Mouse (Mus musculus): ENCODE results near the gene Sf3b2. TPM values are rescaled to one million over a fixed set of nuclear protein-coding genes. Genes with fewer than 3 reads are reported as not detected.

Sf3b2 gene
- 307 to 329 TPM (median 311 TPM) in 4 replicates for total RNA-seq (2023)

GRCm38 (mm10) chr19:5294972-5295735, at the start of gene Sf3b2:
Gene Sf3b2 (minus strand): TSS chr19:5295455.

GRCm38 (mm10) chr19:5335441-5335840, 40.2 kb upstream of the Sf3b2 start, which contains the start of gene Catsper1:
Gene Catsper1 (plus strand): TSS chr19:5335741.

GRCm38 (mm10) chr19:5297903-5298800, 2.9 kb upstream of the Sf3b2 start, which contains the start of gene Gal3st3:
Gene Gal3st3 (plus strand): TSS chr19:5298331.

GRCm38 (mm10) chr19:5272801-5273733, 22.2 kb downstream of the Sf3b2 start, which contains the start of gene Pacs1:
Gene Pacs1 (minus strand): TSS chr19:5273119.

Other genes starting within 250 kb of the Sf3b2 start
- gene Rin1, start 245.0 kb downstream of the Sf3b2 start, total RNA-seq (2023), result 3.0 to 3.9 TPM (median 3.3 TPM) in 4 replicates
- not detected in 4 replicates for gene Cd248, start 227.4 kb downstream of the Sf3b2 start, total RNA-seq (2023)
- 0.15 to 2.9 TPM (median 0.31 TPM) in 3 of 4 replicates, not detected in the other for gene Tmem151a, start 209.9 kb downstream of the Sf3b2 start, total RNA-seq (2023)
- 31.0 to 32.1 TPM (median 31.7 TPM) in 4 replicates for gene Yif1a, start 206.9 kb downstream of the Sf3b2 start, total RNA-seq (2023)
- gene Cnih2, start 196.9 kb downstream of the Sf3b2 start, total RNA-seq (2023), result 0.86 to 1.6 TPM (median 1.3 TPM) in 4 replicates
- 96.5 to 104 TPM (median 103 TPM) in 4 replicates for gene Rab1b, start 188.4 kb downstream of the Sf3b2 start, total RNA-seq (2023)
- gene Klc2, start 176.9 kb downstream of the Sf3b2 start, total RNA-seq (2023), result 34.4 to 45.7 TPM (median 38.8 TPM) in 4 replicates
- gene Pacs1, start 22.3 kb downstream of the Sf3b2 start, total RNA-seq (2023), result 72.0 to 82.2 TPM (median 75.3 TPM) in 4 replicates
- gene Gal3st3, start 2.9 kb upstream of the Sf3b2 start, total RNA-seq (2023), result not detected in 4 replicates
- not detected in 4 replicates for gene Catsper1, start 40.3 kb upstream of the Sf3b2 start, total RNA-seq (2023)
- 1.1 TPM in 1 of 4 replicates, not detected in the others for gene Cst6, start 54.1 kb upstream of the Sf3b2 start, total RNA-seq (2023)
- 34.9 to 38.5 TPM (median 36.1 TPM) in 4 replicates for gene Eif1ad, start 71.3 kb upstream of the Sf3b2 start, total RNA-seq (2023)
- 88.3 to 99.9 TPM (median 93.3 TPM) in 4 replicates for gene Banf1, start 71.7 kb upstream of the Sf3b2 start, total RNA-seq (2023)
- 164 to 192 TPM (median 190 TPM) in 4 replicates for gene Sart1, start 93.2 kb upstream of the Sf3b2 start, total RNA-seq (2023)
- not detected in 4 replicates for gene Tsga10ip, start 107.1 kb upstream of the Sf3b2 start, total RNA-seq (2023)
- gene Drap1, start 129.5 kb upstream of the Sf3b2 start, total RNA-seq (2023), result 152 to 183 TPM (median 166 TPM) in 4 replicates
- 48.5 to 56.8 TPM (median 51.1 TPM) in 4 replicates for gene AI837181, start 129.7 kb upstream of the Sf3b2 start, total RNA-seq (2023)
- gene Fosl1, start 152.1 kb upstream of the Sf3b2 start, total RNA-seq (2023), result 0.41 to 2.4 TPM (median 1.2 TPM) in 4 replicates
- gene Ccdc85b, start 162.4 kb upstream of the Sf3b2 start, total RNA-seq (2023), result 2.5 to 3.4 TPM (median 2.8 TPM) in 4 replicates
- gene Fibp, start 165.2 kb upstream of the Sf3b2 start, total RNA-seq (2023), result 71.4 to 110 TPM (median 105 TPM) in 4 replicates
- gene Ctsw, start 173.1 kb upstream of the Sf3b2 start, total RNA-seq (2023), result 0.92 to 2.5 TPM (median 1.4 TPM) in 4 replicates
- gene Efemp2, start 178.5 kb upstream of the Sf3b2 start, total RNA-seq (2023), result not detected in 4 replicates
- 29.5 to 38.4 TPM (median 36.3 TPM) in 4 replicates for gene Mus81, start 192.9 kb upstream of the Sf3b2 start, total RNA-seq (2023)
- 1,244 to 1,311 TPM (median 1,302 TPM) in 4 replicates for gene Cfl1, start 195.0 kb upstream of the Sf3b2 start, total RNA-seq (2023)
- 1.6 to 3.8 TPM (median 2.1 TPM) in 4 replicates for gene 1700020D05Rik, start 208.3 kb upstream of the Sf3b2 start, total RNA-seq (2023)
- gene Snx32, start 215.1 kb upstream of the Sf3b2 start, total RNA-seq (2023), result 9.1 to 11.3 TPM (median 9.6 TPM) in 4 replicates